Mouse (Mus musculus) spleen, adult 2 months (tissue): ENCODE data around the gene Smim4.

Experiments
- CTCF ChIP-seq: fragments of 200-500 bp; IDR thresholded peaks from 2 replicates; pipeline ENCODE4 v1.5.1; 2011; ENCODE audit warnings: mild to moderate bottlenecking, inconsistent platforms; ENCODE audit not compliant: insufficient read depth, insufficient read length, insufficient replicate concordance; ENCODE audit errors: extremely low read depth
- POLR2A ChIP-seq: fragments of 200-500 bp; IDR thresholded peaks from 2 replicates; pipeline ENCODE4 v1.6.1; 2011; ENCODE audit warnings: low read depth, low read length, inconsistent platforms

DNA sequence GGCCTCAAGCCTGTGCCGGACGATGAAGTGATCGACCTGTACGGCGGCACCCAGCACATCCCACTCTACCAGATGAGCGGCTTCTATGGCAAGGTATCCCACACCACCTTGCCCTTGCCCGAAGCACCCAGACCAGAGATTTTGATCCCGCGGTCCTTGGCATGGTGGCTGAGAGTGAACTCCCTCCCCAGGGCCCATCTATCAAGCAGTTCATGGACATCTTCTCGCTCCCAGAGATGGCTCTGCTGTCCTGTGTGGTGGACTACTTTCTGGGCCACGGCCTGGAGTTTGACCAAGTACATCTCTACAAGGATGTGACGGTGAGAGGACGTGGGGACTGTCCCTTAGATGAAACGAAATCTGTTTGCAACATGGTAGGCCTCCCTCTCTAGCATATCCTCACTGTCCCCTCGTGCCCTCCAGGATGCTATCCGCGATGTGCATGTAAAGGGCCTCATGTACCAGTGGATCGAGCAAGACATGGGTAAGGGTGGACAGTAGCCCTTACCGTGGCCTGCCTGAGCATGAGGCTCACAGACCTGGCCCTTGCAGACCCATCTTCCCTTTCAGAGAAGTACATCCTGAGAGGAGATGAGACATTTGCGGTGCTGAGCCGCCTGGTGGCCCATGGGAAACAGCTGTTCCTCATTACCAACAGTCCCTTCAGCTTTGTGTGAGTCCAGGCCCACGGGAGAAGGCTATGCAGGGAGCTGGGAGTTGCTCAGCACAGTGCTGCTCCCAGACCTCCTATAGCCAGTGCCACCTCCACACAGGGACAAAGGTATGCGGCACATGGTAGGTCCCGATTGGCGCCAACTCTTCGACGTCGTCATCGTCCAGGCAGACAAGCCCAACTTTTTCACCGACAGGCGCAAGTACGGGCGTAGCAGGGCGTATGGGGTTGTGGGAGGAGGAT, 7.0 kb upstream of the Smim4 start:
- TF ChIP-seq CTCF (no peak), POLR2A (no peak)
